Mouse (Mus musculus) monocyte, adult 2 months (primary cell): ENCODE results near the gene Diaph3.

Experiments
- DNase-seq, 2 experiments: peaks; one replicate each; pipeline ENCODE4 v3.0.0; 2022; ENCODE audit warnings: low spot score in 2 of 2, low read depth in 1 of 2

Diaph3 gene

DNA sequence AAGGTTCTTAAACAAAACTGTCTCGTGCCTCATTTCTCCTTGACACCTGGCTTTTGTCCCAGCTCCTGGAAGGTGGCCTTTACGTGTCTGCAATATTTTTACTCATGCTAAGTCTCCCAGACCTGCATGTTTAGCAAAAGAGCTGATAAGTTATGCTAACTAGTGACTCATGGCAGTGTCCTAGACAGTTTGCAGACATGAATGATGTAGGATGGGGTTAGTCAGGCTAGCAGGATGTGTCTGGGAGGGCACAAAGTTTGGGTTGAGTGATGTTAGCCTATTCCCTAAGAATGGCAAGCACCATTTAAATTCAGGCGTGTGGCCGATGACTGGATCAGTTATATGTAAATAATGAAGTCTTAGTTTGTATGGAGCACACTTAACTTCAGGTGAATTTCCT, 478.2 kb downstream of the Diaph3 start:
- DNase-seq = no peak

GRCm38 (mm10) chr14:86660556-86660955, 480.5 kb downstream of the Diaph3 start:
- DNase-seq = no peak

DNA sequence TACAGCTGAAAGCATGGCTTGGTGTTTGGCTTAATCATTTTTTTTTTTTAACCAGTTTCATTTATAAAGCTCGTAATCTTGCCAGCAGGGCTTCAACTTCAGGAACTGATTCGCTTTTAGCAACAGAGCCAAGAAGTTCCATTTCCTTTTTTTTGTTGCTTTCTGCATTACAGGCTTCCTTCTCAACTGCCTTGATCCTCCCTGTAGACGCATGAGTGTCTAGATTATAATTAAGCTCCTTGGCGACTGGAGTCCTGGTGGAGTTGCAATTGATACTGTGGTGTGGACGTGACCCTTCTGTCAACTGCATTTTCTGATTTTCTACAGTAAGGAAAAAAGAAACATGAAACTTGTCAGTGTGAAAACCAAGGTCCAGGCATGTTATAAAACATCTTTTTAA, 484.8 kb downstream of the Diaph3 start:
- DNase-seq = no peak

DNA sequence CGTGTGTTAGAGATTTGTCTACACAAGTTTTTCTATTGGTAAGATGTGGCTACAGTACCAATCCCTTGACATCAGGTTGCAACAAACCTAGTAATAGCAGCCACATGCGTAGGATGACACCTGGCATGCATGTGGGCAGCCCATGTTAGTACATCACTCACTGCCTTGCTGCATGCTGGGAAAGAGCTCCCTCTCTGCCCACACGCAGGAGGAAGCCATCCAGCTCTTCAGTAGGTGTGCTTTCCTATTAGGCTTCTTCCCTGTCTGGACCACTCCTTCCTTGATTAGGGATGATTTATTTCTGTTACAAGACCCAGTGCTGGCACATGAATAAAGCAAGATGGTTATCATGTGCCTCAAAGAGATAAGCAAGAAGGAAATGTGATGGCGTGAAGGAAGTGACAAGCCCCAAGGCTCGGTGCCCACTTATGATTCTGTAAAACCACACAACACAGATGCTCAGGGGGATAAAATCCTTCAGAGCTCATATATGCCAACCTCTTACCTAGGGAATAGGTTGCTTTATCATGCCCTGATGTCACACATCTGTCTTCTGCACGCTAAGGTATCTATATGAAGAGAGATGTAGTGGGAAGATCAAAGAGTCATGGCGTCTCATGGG, 494.4 kb downstream of the Diaph3 start:
- no peak for DNase-seq

DNA sequence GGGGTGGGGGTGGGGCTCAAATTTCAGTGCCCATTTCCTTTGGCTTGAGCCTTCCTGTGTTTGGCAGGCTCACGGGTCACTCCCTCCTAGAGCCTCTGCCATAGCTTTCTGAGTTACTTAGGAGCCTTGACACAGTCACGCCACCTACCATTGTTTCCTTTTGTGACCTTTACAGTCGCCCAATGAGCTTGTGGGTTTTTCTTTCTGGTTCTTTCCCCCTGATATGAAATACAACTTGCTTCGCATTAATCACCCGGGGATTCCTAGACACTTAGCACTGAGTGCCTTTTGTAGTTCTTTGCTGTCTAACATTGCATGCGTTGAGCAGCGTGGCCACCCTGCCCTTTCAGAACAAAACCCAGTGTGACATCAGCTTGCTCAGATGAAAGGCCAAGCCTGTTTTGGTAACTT, 498.2 kb downstream of the Diaph3 start:
- no peak for DNase-seq

DNA sequence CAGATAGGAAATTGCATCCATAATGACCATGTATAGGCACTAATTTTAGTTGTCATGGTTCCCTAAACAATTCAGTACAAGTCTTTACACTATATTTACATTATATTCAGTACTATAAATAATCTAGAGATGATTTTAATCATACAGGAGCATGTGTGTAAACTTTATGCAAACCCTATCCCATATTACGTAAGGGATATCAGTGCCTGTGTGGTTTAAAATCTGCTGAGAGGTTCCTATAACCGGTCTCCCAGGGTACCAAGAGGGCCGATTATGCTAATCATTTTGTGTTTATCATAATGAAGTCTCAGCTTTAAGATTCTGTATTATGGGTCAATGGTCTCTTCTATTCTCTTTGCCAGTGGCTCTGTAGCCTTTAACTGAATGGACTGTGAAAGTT, 499.2 kb downstream of the Diaph3 start:
- DNase-seq = no peak

- DNase-seq = no peak
These were observed 500.9 kb downstream of the Diaph3 start for GRCm38 (mm10) chr14:86640086-86640485.

- no peak for DNase-seq
These were observed 505.4 kb downstream of the Diaph3 start for GRCm38 (mm10) chr14:86635594-86636140.

GRCm38 (mm10) chr14:86635052-86635451, 506.0 kb downstream of the Diaph3 start:
- DNase-seq = no peak

DNA sequence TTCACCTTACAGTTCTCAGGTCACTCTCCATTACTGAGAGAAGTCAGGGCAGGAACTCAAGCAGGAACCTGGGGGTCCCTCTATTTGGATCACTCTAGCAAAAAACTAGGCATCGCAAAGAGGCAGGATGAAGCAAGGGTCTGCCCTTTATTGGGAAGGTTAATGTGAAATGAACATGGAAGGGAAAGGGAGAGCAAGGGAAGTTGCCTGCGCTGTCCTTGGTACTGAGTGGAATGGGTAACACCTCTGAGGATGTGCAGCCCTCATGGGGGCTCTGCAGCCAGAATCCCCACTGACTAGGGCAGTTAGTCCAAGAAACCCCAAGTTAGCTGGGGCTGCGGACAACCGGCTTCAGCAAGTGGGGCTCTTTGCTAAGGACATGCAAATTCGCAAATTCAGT, 507.2 kb downstream of the Diaph3 start:
- DNase-seq = no peak

GRCm38 (mm10) chr14:86624816-86625425, 516.1 kb downstream of the Diaph3 start:
- no peak for DNase-seq

DNA sequence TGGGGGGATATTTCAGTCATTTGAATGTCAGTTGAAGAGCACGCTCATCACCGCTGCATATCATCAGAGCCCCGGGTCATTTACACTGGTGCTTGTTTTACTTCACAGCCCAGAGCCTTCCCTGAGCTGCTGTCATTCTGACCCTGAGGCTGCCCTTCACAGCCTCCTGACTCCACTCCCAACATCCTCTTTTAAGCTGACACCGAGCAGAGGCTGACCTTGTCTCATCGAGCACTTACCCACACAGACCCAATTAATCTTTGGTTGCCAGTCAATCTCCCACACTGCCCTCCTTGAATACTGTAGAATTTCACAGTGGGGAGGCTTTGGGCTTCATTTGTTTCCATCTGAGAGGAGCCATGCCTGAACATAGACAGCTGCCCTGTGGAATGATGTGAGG, 521.4 kb downstream of the Diaph3 start:
- no peak for DNase-seq
